Mouse (Mus musculus): ENCODE results near the gene Il13.

- no peak for TF ChIP-seq GATA1 (IDR thresholded peaks at IDR 0.05; ENCODE audit: borderline replicate concordance, low read length)
- no peak for TF ChIP-seq FLI1 (IDR thresholded peaks at IDR 0.05; ENCODE audit: low read length)
These were observed 23.3 kb upstream of the Il13 start for GRCm38 (mm10) chr11:53657828-53658227.
